Mouse (Mus musculus): Measurements from ENCODE around the gene Adap1. TPM values are rescaled to one million over a fixed set of nuclear protein-coding genes. Genes with fewer than 3 reads are reported as not detected.

Gene Adap1
- total and polyA plus RNA-seq, 3 experiments, result 1.5 to 2.8 (median 1.7) TPM

DNA sequence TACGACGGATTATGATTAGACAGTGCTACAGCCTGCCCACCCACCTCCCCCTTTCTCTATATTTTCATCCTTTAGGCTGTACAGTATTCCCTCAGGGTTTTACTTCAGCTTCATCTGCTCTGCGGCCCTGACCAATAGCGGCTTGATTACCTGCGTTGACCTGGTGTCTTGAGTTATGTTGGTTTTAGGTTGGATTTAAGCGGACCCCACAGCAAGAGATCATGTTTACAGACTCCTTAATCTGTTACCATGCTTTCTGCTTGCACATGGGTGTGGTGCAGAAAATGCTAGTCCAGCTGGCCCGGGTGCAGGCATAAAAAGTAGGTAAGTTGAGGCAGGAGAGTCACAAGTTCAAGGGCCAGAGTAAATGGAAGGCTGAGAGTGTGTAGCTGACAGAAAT is 74.1 kb downstream of the Adap1 start:
- Histone ChIP-seq H3K79me2 (replicated peaks; ENCODE audit: control insufficient read depth, insufficient read depth, low read length) (no peaks in the 10 kb centered on the region; the same call in 1 of the 2 replicates), H3K27ac (peak overlapping the region; percentile 97), H3K36me3 (ENCODE audit: control insufficient read depth, insufficient read depth, low read length) (no peaks in the 10 kb centered on the region), H3K4me3 (no peak overlapping the region), H3K9ac (ENCODE audit: low read depth, low read length) (no peak overlapping the region), H3K4me1 (ENCODE audit: control insufficient read depth, insufficient read depth, low read length) (peaks cover 12% of the 10 kb centered on the region), H3K27me3 (ENCODE audit: control insufficient read depth, insufficient read depth, low read length) (no peaks in the 10 kb centered on the region)
- DNase-seq, result no peak
- intact Hi-C loops (cut with DNase I), result loop anchor here (1.0 to 5.0 kb wide), 3 partner anchors 51 to 629 kb away; partner anchors contain the start of genes A430033K04Rik and Sun1
- WGBS, result 87% methylated on average over 7 of the region's 7 CpGs
- TF ChIP-seq POLR2A (IDR thresholded peaks at IDR 0.05; ENCODE audit: insufficient read depth, low read depth, low read length), result no peak
- TF ChIP-seq CTCF (IDR thresholded peaks at IDR 0.05), result no peak
- TF ChIP-seq EP300 (IDR thresholded peaks at IDR 0.05; ENCODE audit: insufficient read depth, low read depth, low read length), result no peak

DNA sequence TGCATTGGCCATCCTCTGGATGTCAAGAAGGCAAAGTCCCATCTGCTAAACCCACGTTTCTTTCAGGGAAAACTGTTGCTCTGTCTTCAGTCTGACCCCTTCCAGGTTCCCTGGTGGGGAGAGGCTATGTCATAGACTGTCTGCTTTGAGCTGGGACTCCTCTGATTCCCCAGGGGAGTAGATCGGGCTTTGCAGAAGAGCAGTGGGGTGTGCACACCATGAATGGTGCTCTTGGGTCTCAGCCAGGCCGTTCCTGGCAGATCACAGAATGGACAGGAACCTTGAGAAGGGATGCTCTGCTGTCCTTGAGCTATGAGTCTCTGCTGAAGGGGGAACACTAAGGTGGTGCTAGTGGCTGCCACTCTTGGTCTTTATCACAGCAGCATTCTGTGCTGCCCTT is 76.6 kb downstream of the Adap1 start:
- Histone ChIP-seq H3K27me3 (ENCODE audit: control insufficient read depth, insufficient read depth, low read length) (no peaks in the 10 kb centered on the region), H3K4me1 (ENCODE audit: control insufficient read depth, insufficient read depth, low read length) (peaks cover 5% of the 10 kb centered on the region), H3K9ac (ENCODE audit: low read depth, low read length) (no peak overlapping the region), H3K36me3 (ENCODE audit: control insufficient read depth, insufficient read depth, low read length) (no peaks in the 10 kb centered on the region), H3K27ac (no peak overlapping the region), H3K79me2 (replicated peaks; ENCODE audit: control insufficient read depth, insufficient read depth, low read length) (no peaks in the 10 kb centered on the region), H3K4me3 (no peak overlapping the region)
- WGBS, result 56% methylated on average over 3 of the region's 3 CpGs
- intact Hi-C loops (cut with DNase I), result no loop called here
- TF ChIP-seq CTCF (IDR thresholded peaks at IDR 0.05) (no peak), POLR2A (IDR thresholded peaks at IDR 0.05; ENCODE audit: insufficient read depth, low read depth, low read length) (no peak), EP300 (IDR thresholded peaks at IDR 0.05; ENCODE audit: insufficient read depth, low read depth, low read length) (no peak)
- DNase-seq, result no peak

GRCm38 (mm10) chr5:139247767-139248166 is 77.7 kb downstream of the Adap1 start:
- intact Hi-C loops (cut with DNase I), result no loop called here
- no peaks in the 10 kb centered on the region for H3K79me2 ChIP-seq (replicated peaks; ENCODE audit: control insufficient read depth, insufficient read depth, low read length)
- H3K4me3 ChIP-seq, result no peak overlapping the region
- TF ChIP-seq POLR2A (IDR thresholded peaks at IDR 0.05; ENCODE audit: insufficient read depth, low read depth, low read length), result no peak
- no peak overlapping the region for H3K9ac ChIP-seq (ENCODE audit: low read depth, low read length)
- H3K27ac ChIP-seq, result no peak overlapping the region
- no peaks in the 10 kb centered on the region for H3K27me3 ChIP-seq (ENCODE audit: control insufficient read depth, insufficient read depth, low read length)
- no peak for DNase-seq
- no peaks in the 10 kb centered on the region; the same call in 1 of the 2 replicates for H3K4me1 ChIP-seq (ENCODE audit: control insufficient read depth, insufficient read depth, low read length)
- H3K36me3 ChIP-seq (ENCODE audit: control insufficient read depth, insufficient read depth, low read length), result no peaks in the 10 kb centered on the region
- 45% methylated on average over 3 of the region's 3 CpGs for WGBS

DNA sequence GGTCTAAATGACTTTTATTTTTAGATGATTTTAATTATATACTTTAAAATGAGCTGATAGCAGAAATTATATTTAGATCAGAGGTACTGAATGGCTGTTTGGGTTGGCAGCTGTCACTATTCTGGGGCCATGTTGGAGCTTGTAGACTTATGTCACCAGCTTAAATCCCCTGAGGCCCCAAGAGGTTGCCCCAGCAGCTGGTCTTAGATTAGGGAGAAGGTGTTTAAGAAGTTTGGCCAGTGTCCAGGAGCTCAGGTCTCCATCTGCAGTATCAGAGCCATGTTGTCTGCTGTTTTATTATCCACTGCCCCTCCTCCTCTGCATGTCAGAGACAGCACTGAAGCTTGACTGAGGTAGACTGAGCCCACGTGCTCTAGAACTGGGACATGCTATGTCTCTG is 82.0 kb downstream of the Adap1 start:
- Histone ChIP-seq H3K27ac (no peak overlapping the region), H3K9ac (ENCODE audit: low read depth, low read length) (no peak overlapping the region), H3K4me1 (ENCODE audit: control insufficient read depth, insufficient read depth, low read length) (no peaks in the 10 kb centered on the region; the same call in 1 of the 2 replicates), H3K4me3 (no peak overlapping the region), H3K79me2 (replicated peaks; ENCODE audit: control insufficient read depth, insufficient read depth, low read length) (no peaks in the 10 kb centered on the region), H3K27me3 (ENCODE audit: control insufficient read depth, insufficient read depth, low read length) (no peaks in the 10 kb centered on the region), H3K36me3 (ENCODE audit: control insufficient read depth, insufficient read depth, low read length) (no peaks in the 10 kb centered on the region)
- DNase-seq, result no peak
- intact Hi-C loops (cut with DNase I), result no loop called here
- TF ChIP-seq POLR2A (IDR thresholded peaks at IDR 0.05; ENCODE audit: insufficient read depth, low read depth, low read length) (no peak), EP300 (IDR thresholded peaks at IDR 0.05; ENCODE audit: insufficient read depth, low read depth, low read length) (no peak), CTCF (IDR thresholded peaks at IDR 0.05) (no peak)
- WGBS, result 58% methylated on average over 1 of the region's 1 CpGs

DNA sequence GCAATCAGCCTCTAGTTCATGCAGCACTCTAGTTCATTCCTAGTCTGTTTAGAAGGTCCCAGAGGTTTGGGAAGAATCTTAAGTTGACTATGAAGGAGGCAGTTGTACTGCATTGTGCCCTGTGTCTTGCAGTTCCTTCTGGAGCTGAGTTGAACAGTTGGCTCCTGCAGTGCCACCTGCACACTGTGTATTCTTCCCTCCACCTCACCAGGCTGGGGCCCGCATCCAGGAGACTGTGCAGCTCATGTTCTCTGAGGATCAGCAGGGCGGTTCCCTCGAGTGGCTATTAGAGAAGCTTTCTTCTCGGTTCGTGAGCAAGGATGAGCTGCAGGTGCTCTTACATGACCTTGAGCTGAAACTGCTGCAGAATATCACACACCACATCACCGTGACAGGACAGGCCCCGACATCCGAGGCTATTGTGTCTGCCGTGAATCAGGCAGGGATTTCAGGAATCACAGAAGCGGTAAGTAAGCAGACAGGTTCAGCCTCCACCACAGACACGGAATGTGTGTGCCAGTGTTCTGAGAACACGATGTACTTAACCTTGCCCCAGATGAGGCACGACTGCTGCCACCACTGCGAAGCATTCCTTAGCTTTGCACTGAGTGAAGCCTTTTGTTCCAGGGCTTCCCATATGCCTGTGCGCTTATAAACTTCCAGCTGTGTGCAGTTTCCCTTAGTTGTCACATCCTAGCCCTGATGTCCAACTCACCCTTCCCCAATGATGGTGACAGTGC is 84.2 kb downstream of the Adap1 start:
- Histone ChIP-seq H3K9ac (ENCODE audit: low read depth, low read length) (no peak overlapping the region), H3K4me1 (ENCODE audit: control insufficient read depth, insufficient read depth, low read length) (no peaks in the 10 kb centered on the region; the same call in 1 of the 2 replicates), H3K27ac (no peak overlapping the region), H3K27me3 (ENCODE audit: control insufficient read depth, insufficient read depth, low read length) (no peaks in the 10 kb centered on the region), H3K79me2 (replicated peaks; ENCODE audit: control insufficient read depth, insufficient read depth, low read length) (no peaks in the 10 kb centered on the region), H3K4me3 (no peak overlapping the region), H3K36me3 (ENCODE audit: control insufficient read depth, insufficient read depth, low read length) (no peaks in the 10 kb centered on the region)
- WGBS, result 61% methylated on average over 15 of the region's 15 CpGs
- intact Hi-C loops (cut with DNase I), result no loop called here
- no peak for TF ChIP-seq CTCF (IDR thresholded peaks at IDR 0.05)
- TF ChIP-seq POLR2A (IDR thresholded peaks at IDR 0.05; ENCODE audit: insufficient read depth, low read depth, low read length), result no peak
- TF ChIP-seq EP300 (IDR thresholded peaks at IDR 0.05; ENCODE audit: insufficient read depth, low read depth, low read length), result peak; percentile 64; the same call in 1 of the 2 replicates
- no peak for DNase-seq

- WGBS, result 62% methylated on average over 4 of the region's 4 CpGs
- intact Hi-C loops (cut with DNase I), result no loop called here
- H3K36me3 ChIP-seq (ENCODE audit: control insufficient read depth, insufficient read depth, low read length), result no peaks in the 10 kb centered on the region
Observed at GRCm38 (mm10) chr5:139237436-139237835, 88.0 kb downstream of the Adap1 start.

More at GRCm38 (mm10) chr5:139237436-139237835, 88.0 kb downstream of the Adap1 start:
- no peaks in the 10 kb centered on the region for H3K27me3 ChIP-seq (ENCODE audit: control insufficient read depth, insufficient read depth, low read length)
- H3K4me1 ChIP-seq (ENCODE audit: control insufficient read depth, insufficient read depth, low read length), result no peaks in the 10 kb centered on the region; the same call in 1 of the 2 replicates
- no peaks in the 10 kb centered on the region for H3K79me2 ChIP-seq (replicated peaks; ENCODE audit: control insufficient read depth, insufficient read depth, low read length)
- no peak for DNase-seq
- H3K9ac ChIP-seq (ENCODE audit: low read depth, low read length), result no peak overlapping the region
- no peak overlapping the region for H3K27ac ChIP-seq
- TF ChIP-seq CTCF (IDR thresholded peaks at IDR 0.05) (no peak), EP300 (IDR thresholded peaks at IDR 0.05; ENCODE audit: insufficient read depth, low read depth, low read length) (no peak), POLR2A (IDR thresholded peaks at IDR 0.05; ENCODE audit: insufficient read depth, low read depth, low read length) (no peak)
- no peak overlapping the region for H3K4me3 ChIP-seq

All from heart, adult 2 months (tissue).